Mouse (Mus musculus): ENCODE data around the gene Denr. TPM values are rescaled to one million over a fixed set of nuclear protein-coding genes. Genes with fewer than 3 reads are reported as not detected.

The Denr gene
- total and polyA plus RNA-seq, 2 experiments from 2014 or later: 5.9 to 112 TPM

DNA sequence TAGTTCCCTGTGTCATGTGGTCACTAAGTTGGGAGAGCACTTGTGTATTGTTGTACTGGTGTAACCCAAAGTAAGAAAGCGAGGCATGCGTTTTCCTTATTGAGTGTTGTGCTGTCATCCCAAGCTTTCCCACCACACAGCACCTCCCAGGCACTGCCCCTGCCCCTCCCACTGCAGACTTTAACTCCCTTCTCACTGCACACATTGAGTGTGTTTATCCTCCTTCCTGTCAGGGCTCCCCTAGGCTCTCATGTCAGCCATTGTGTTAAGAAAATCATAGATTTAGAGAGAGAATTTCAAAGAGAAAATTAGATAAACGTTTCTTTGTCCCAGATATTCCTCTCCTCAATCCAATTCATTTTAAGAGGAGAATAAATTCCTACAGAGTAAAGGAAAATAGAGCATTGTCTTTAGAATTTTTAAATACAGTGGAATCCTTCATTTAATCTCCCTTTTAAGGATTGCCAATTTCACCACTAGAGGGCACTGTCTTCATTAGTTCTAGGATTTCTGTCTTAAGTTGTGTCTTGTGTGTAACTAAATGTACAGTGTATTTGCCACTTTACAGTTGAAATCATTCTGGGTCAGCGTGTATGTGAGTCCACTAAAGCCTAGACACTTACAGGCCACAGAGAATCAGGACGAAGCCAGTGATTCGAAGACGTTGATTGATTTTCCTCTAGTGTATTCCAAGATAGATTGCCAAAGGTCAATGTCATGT lies 40.2 kb downstream of the Denr start:
- Histone ChIP-seq H3K4me3 (ENCODE audit: low read depth, low read length) (no peak overlapping the region), H3K9ac (replicated peaks; ENCODE audit: low read depth, low read length) (no peak overlapping the region), H3K36me3 (replicated peaks; ENCODE audit: control insufficient read depth, insufficient read depth, low read length) (no peaks in the 10 kb centered on the region), H3K4me1 (ENCODE audit: control insufficient read depth, insufficient read depth) (no peaks in the 10 kb centered on the region), H3K27ac (ENCODE audit: low read depth) (no peak overlapping the region), H3K27me3 (ENCODE audit: control insufficient read depth, insufficient read depth, low read length) (no peaks in the 10 kb centered on the region), H3K4me2 (ENCODE audit: low read depth, low read length) (no peak overlapping the region), H3K9me3 (replicated peaks; ENCODE audit: control insufficient read depth, low read length) (no peaks in the 10 kb centered on the region)
- ATAC-seq (ENCODE audit: insufficient read depth, low read depth) (no peak), DNase-seq (ENCODE audit: low spot score) (peak; percentile 78)
- peak; percentile 81 for TF ChIP-seq CTCF (IDR thresholded peaks at IDR 0.05; ENCODE audit: low read depth)
- TF ChIP-seq EP300 (IDR thresholded peaks at IDR 0.05; ENCODE audit: low read depth): no peak
- WGBS: 52% methylated on average over 7 of the region's 7 CpGs

DNA sequence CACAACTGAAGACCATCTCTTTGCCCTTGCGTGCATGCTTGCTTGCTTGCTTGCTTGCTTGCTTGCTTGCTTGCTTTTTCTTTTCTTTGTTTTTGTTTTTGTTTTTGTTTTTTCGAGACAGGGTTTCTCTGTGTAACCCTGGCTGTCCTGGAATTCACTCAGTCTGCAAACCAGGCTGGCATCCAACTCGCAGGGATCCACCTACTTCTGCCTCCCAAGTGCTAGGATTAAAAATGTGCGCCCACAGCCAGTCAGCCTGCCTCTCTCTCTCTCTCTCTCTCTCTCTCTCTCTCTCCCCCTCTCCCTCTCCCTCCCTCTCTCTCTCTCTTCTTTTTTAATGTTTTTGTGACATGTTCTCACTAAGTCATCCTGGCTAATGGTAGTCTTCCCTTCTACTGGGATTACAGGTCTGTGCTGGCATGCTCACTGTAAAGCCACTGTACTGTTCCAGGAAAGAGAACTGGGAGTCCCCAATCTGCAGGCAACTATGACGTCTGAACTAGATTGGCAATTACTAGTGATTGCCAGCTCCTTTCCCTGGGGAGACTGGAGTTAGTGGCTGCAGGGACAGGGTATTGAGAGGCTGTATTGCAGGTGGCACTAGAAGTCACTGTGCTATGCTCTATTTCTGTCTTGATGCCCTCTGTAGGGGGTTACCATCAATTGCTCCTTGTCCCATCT lies 45.5 kb downstream of the Denr start:
- no peak overlapping the region for H3K27ac ChIP-seq (ENCODE audit: low read depth)
- H3K4me3 ChIP-seq (ENCODE audit: low read depth, low read length): no peak overlapping the region
- DNase-seq (ENCODE audit: low spot score) (peak; percentile 28), ATAC-seq (ENCODE audit: insufficient read depth, low read depth) (peak; percentile 41; the same call in 1 of the 2 replicates)
- H3K9me3 ChIP-seq (replicated peaks; ENCODE audit: control insufficient read depth, low read length): no peaks in the 10 kb centered on the region
- no peak overlapping the region for H3K4me2 ChIP-seq (ENCODE audit: low read depth, low read length)
- no peak overlapping the region for H3K9ac ChIP-seq (replicated peaks; ENCODE audit: low read depth, low read length)
- 39% methylated on average over 5 of the region's 5 CpGs for WGBS
- no peaks in the 10 kb centered on the region for H3K36me3 ChIP-seq (replicated peaks; ENCODE audit: control insufficient read depth, insufficient read depth, low read length)
- no peaks in the 10 kb centered on the region for H3K27me3 ChIP-seq (ENCODE audit: control insufficient read depth, insufficient read depth, low read length)
- no peaks in the 10 kb centered on the region; the same call in 1 of the 2 replicates for H3K4me1 ChIP-seq (ENCODE audit: control insufficient read depth, insufficient read depth)
- no peak for TF ChIP-seq EP300 (IDR thresholded peaks at IDR 0.05; ENCODE audit: low read depth)
- TF ChIP-seq CTCF (IDR thresholded peaks at IDR 0.05; ENCODE audit: low read depth): no peak

DNA sequence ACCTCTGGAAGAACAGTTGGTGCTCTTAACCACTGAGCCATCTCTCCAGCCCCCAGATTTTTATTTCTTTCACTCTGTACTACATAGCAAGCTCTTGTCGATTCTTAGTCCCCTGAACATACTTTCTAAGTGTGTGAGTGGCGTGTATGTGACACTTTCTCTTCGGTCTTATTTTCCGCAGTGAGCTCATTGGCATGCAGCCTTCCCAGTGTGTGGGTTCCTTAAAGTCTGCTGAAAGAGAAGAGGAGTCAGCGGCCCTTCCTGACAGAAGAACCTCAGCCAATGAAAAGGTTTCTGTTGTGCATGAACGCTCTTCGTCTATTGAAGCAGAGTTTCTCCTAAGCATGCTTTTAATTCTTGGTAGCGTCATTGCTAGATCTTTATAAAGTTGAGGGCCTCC lies 50.2 kb downstream of the Denr start:
- Histone ChIP-seq H3K36me3 (replicated peaks; ENCODE audit: control insufficient read depth, insufficient read depth, low read length) (no peaks in the 10 kb centered on the region), H3K27ac (ENCODE audit: low read depth) (no peak overlapping the region), H3K4me2 (ENCODE audit: low read depth, low read length) (no peak overlapping the region), H3K4me1 (ENCODE audit: control insufficient read depth, insufficient read depth) (no peaks in the 10 kb centered on the region; the same call in 1 of the 2 replicates), H3K27me3 (ENCODE audit: control insufficient read depth, insufficient read depth, low read length) (no peaks in the 10 kb centered on the region), H3K9me3 (replicated peaks; ENCODE audit: control insufficient read depth, low read length) (no peaks in the 10 kb centered on the region), H3K4me3 (ENCODE audit: low read depth, low read length) (no peak overlapping the region), H3K9ac (replicated peaks; ENCODE audit: low read depth, low read length) (no peak overlapping the region)
- TF ChIP-seq CTCF (IDR thresholded peaks at IDR 0.05; ENCODE audit: low read depth): no peak
- TF ChIP-seq EP300 (IDR thresholded peaks at IDR 0.05; ENCODE audit: low read depth): no peak
- WGBS: 91% methylated on average over 8 of the region's 8 CpGs
- no peak for DNase-seq (ENCODE audit: low spot score)
- no peak for ATAC-seq (ENCODE audit: insufficient read depth, low read depth)

DNA sequence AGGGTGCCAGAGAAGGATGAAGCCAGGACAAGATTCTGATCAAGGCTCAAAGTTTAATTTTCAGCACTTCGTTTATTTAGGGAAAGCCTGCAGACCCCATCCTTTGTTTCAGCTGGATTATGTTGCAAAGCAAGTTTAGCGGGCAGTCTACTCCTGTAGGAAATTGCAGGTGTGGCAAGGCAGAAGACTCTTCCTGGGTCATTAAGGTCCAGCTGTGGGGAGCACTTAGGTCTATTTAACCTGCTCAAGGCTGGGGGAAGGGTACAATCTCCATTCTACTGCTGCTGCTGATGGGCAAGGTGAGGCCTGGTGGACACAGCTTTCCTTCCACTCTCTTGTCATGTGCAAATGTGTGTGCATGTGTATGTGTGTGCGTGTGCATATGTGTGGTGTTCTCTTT lies 52.0 kb downstream of the Denr start:
- no peak overlapping the region for H3K4me2 ChIP-seq (ENCODE audit: low read depth, low read length)
- no peak overlapping the region for H3K4me3 ChIP-seq (ENCODE audit: low read depth, low read length)
- H3K9ac ChIP-seq (replicated peaks; ENCODE audit: low read depth, low read length): no peak overlapping the region
- no peak overlapping the region for H3K27ac ChIP-seq (ENCODE audit: low read depth)
- 81% methylated on average over 3 of the region's 3 CpGs for WGBS
- ATAC-seq (ENCODE audit: insufficient read depth, low read depth) (no peak), DNase-seq (ENCODE audit: low spot score) (no peak)
- H3K36me3 ChIP-seq (replicated peaks; ENCODE audit: control insufficient read depth, insufficient read depth, low read length): no peaks in the 10 kb centered on the region
- H3K9me3 ChIP-seq (replicated peaks; ENCODE audit: control insufficient read depth, low read length): no peaks in the 10 kb centered on the region
- H3K27me3 ChIP-seq (ENCODE audit: control insufficient read depth, insufficient read depth, low read length): no peaks in the 10 kb centered on the region
- TF ChIP-seq CTCF (IDR thresholded peaks at IDR 0.05; ENCODE audit: low read depth): no peak
- TF ChIP-seq EP300 (IDR thresholded peaks at IDR 0.05; ENCODE audit: low read depth): no peak
- no peaks in the 10 kb centered on the region; the same call in 1 of the 2 replicates for H3K4me1 ChIP-seq (ENCODE audit: control insufficient read depth, insufficient read depth)

DNA sequence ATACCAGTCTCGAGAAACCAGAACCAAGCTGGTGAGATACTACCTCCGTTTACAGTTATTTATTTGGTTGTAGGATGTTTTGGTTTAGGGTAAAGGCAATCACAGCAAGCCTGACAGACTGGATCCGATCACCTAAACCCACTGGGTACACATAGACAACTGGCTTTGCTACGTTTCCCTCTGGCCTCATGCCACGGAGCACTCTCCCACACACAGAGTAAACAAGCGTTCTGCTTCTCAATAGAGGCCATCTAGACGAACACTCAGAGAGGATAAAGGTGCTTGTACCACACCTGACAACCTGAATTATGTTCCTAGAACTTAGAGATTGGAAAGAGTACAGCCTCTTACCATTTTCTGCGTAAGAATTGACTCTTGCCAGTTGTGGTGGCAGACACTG lies 53.2 kb downstream of the Denr start:
- DNase-seq (ENCODE audit: low spot score) (no peak), ATAC-seq (ENCODE audit: insufficient read depth, low read depth) (no peak)
- Histone ChIP-seq H3K36me3 (replicated peaks; ENCODE audit: control insufficient read depth, insufficient read depth, low read length) (no peaks in the 10 kb centered on the region), H3K9ac (replicated peaks; ENCODE audit: low read depth, low read length) (no peak overlapping the region), H3K4me1 (ENCODE audit: control insufficient read depth, insufficient read depth) (no peaks in the 10 kb centered on the region; the same call in 1 of the 2 replicates), H3K4me3 (ENCODE audit: low read depth, low read length) (no peak overlapping the region), H3K9me3 (replicated peaks; ENCODE audit: control insufficient read depth, low read length) (no peaks in the 10 kb centered on the region), H3K27me3 (ENCODE audit: control insufficient read depth, insufficient read depth, low read length) (no peaks in the 10 kb centered on the region), H3K4me2 (ENCODE audit: low read depth, low read length) (no peak overlapping the region), H3K27ac (ENCODE audit: low read depth) (no peak overlapping the region)
- TF ChIP-seq CTCF (IDR thresholded peaks at IDR 0.05; ENCODE audit: low read depth) (no peak), EP300 (IDR thresholded peaks at IDR 0.05; ENCODE audit: low read depth) (no peak)
- WGBS: 80% methylated on average over 8 of the region's 8 CpGs
